Mouse (Mus musculus): ENCODE results near the gene Esrrg. TPM values are rescaled to one million over a fixed set of nuclear protein-coding genes. Genes with fewer than 3 reads are reported as not detected.

Esrrg gene
- polyA plus RNA-seq, 1 experiment from 2014 or later, result 34.2 TPM

DNA sequence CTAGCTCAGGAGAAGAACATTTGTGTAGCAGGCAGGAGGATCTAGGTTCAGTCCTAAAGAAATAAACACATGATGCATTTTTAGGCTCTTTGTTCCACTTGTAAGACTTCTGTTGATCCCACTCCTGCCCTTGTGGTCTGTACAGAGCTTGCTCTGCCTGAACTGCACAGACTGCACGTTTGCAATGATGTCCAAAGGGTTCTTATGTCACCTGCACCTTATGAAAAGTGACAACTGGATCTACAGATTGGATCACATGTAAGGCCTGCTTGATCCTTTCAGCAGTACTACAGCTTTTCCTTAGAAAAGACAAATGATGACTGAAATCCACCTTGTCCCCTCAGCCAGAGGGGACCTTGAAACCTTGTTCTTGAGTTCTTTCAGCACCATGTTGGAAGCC lies 70.7 kb downstream of the Esrrg start:
- H3K9ac ChIP-seq (ENCODE audit: low read depth, low read length), result no peak overlapping the region
- no peaks in the 10 kb centered on the region for H3K36me3 ChIP-seq (ENCODE audit: control insufficient read depth, insufficient read depth, low read length)
- WGBS (ENCODE audit: insufficient replicate concordance), result 69% methylated on average over 1 of the region's 1 CpGs
- H3K9me3 ChIP-seq (replicated peaks; ENCODE audit: control insufficient read depth, low read length), result no peaks in the 10 kb centered on the region
- H3K4me2 ChIP-seq, result no peak overlapping the region
- H3K4me3 ChIP-seq (ENCODE audit: low read depth, low read length), result no peak overlapping the region
- ATAC-seq (replicated peaks; ENCODE audit: insufficient number of reproducible peaks, low FRiP score, low TSS enrichment), result no peak
- 0 out of 2 replicates have a peak, but pooled peaks cover 4% of the 10 kb centered on the region for H3K4me1 ChIP-seq (ENCODE audit: control insufficient read depth, insufficient read depth, low read length)
- no peak overlapping the region for H3K27ac ChIP-seq (ENCODE audit: low read depth, low read length)
- no peaks in the 10 kb centered on the region for H3K27me3 ChIP-seq (ENCODE audit: control insufficient read depth, insufficient read depth, low read length)

DNA sequence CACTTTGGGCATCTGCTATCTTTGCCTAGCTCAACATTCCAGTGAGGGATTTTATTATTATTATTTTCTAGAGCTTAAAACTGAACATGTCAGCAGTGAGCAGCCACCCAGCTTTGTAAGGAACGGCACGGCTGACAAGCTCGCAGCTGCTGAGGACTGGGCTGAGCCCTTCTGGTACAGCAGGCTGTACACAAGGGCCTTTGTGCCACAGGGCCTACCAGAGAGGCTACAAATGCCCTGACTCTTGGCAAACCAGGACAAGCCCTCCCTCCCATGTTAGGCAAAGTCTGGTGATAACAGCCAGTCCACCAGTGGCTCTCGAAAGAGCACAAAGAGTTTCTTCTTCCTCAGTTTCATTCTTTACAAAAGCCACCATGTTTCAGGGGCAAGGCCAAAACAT lies 75.9 kb downstream of the Esrrg start:
- Histone ChIP-seq H3K4me3 (ENCODE audit: low read depth, low read length) (no peak overlapping the region), H3K4me2 (no peak overlapping the region), H3K27ac (ENCODE audit: low read depth, low read length) (no peak overlapping the region), H3K9ac (ENCODE audit: low read depth, low read length) (no peak overlapping the region), H3K27me3 (ENCODE audit: control insufficient read depth, insufficient read depth, low read length) (no peaks in the 10 kb centered on the region), H3K9me3 (replicated peaks; ENCODE audit: control insufficient read depth, low read length) (no peaks in the 10 kb centered on the region), H3K36me3 (ENCODE audit: control insufficient read depth, insufficient read depth, low read length) (no peaks in the 10 kb centered on the region), H3K4me1 (ENCODE audit: control insufficient read depth, insufficient read depth, low read length) (no peaks in the 10 kb centered on the region)
- 70% methylated on average over 4 of the region's 4 CpGs for WGBS (ENCODE audit: insufficient replicate concordance)
- ATAC-seq (replicated peaks; ENCODE audit: insufficient number of reproducible peaks, low FRiP score, low TSS enrichment), result no peak

DNA sequence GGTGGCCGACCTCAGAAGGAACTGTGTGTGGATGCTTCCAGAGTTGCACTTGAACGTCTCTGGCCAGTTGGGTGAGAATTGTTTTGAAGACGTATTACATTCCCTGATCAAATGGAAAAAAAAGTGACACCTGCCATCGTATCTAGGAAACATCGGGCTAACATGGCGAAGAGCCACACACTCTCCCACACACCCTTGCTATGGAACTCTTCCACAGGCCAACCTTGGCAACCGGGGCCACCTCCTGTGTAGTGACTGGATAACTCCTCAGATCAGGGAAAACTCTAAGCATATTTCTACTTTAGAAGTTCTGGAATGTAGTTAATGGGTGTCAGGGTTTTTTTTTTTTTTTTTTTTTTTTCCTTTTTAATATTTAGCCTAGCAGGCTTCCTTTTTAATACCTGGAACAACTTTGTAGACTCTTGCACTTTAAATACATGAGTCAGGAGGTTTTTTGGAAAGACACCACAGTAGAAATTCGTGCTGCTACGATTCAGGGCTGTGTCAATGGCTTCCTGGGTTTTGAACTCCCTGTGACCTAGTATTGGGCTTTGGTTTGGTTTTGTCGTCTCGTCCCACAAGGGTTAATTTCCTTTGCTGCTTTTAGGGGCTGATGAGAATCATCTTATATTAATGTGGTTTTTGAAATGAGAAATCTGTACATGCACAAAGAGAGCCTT lies 83.4 kb downstream of the Esrrg start:
- no peak for ATAC-seq (replicated peaks; ENCODE audit: insufficient number of reproducible peaks, low FRiP score, low TSS enrichment)
- no peak overlapping the region for H3K27ac ChIP-seq (ENCODE audit: low read depth, low read length)
- 82% methylated on average over 11 of the region's 11 CpGs for WGBS (ENCODE audit: insufficient replicate concordance)
- no peak overlapping the region for H3K9ac ChIP-seq (ENCODE audit: low read depth, low read length)
- H3K9me3 ChIP-seq (replicated peaks; ENCODE audit: control insufficient read depth, low read length), result no peaks in the 10 kb centered on the region
- H3K4me3 ChIP-seq (ENCODE audit: low read depth, low read length), result no peak overlapping the region
- H3K27me3 ChIP-seq (ENCODE audit: control insufficient read depth, insufficient read depth, low read length), result no peaks in the 10 kb centered on the region
- H3K36me3 ChIP-seq (ENCODE audit: control insufficient read depth, insufficient read depth, low read length), result no peaks in the 10 kb centered on the region
- peaks cover 4% of the 10 kb centered on the region; the same call in 1 of the 2 replicates for H3K4me1 ChIP-seq (ENCODE audit: control insufficient read depth, insufficient read depth, low read length)
- H3K4me2 ChIP-seq, result no peak overlapping the region

DNA sequence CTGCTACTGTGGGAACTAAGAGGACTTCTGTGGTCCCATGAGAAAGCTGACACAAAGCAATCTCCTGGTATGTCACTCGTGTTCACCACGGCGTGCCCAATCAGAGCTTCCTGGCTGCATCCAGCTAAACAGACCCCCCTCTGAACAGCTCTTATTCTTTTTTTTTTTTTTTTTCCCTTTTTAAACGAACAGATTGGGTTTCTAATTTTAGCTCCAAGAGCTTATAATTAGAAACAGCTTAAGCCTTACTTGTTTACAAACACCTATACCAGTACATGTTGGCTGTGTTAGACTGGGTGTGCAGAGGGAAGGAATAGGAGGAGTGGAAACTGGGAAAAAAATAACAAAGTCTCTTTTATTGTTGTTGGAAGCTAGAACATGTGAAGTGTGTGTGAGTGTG lies 86.3 kb downstream of the Esrrg start:
- H3K36me3 ChIP-seq (ENCODE audit: control insufficient read depth, insufficient read depth, low read length), result no peaks in the 10 kb centered on the region
- WGBS (ENCODE audit: insufficient replicate concordance), result 60% methylated on average over 4 of the region's 4 CpGs
- no peaks in the 10 kb centered on the region for H3K9me3 ChIP-seq (replicated peaks; ENCODE audit: control insufficient read depth, low read length)
- no peak overlapping the region for H3K9ac ChIP-seq (ENCODE audit: low read depth, low read length)
- no peak overlapping the region for H3K4me2 ChIP-seq
- no peaks in the 10 kb centered on the region for H3K27me3 ChIP-seq (ENCODE audit: control insufficient read depth, insufficient read depth, low read length)
- H3K4me1 ChIP-seq (ENCODE audit: control insufficient read depth, insufficient read depth, low read length), result peaks cover 4% of the 10 kb centered on the region; the same call in 1 of the 2 replicates
- ATAC-seq (replicated peaks; ENCODE audit: insufficient number of reproducible peaks, low FRiP score, low TSS enrichment), result no peak
- H3K27ac ChIP-seq (ENCODE audit: low read depth, low read length), result no peak overlapping the region
- no peak overlapping the region for H3K4me3 ChIP-seq (ENCODE audit: low read depth, low read length)

DNA sequence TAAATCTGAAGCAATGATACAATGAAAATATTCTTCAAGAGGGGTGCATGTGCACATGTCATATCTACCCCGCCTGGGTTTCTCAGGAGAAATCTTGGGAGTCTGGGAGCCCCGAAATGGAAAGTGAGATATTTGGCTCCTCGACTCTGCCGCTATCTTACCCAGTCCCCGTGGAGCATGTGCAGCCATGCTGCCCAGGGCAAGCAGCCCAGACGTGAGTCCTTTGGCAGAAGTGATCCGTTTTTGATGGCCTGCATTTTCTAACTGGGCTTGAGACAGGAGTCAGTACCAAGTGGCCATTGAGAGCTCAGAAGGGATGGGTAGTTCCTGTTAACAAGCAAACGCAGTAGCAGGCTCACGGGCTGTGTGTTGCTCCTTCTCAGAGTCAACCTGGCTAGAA lies 89.6 kb downstream of the Esrrg start:
- Histone ChIP-seq H3K9ac (ENCODE audit: low read depth, low read length) (no peak overlapping the region), H3K4me1 (ENCODE audit: control insufficient read depth, insufficient read depth, low read length) (peaks cover 4% of the 10 kb centered on the region; the same call in 1 of the 2 replicates), H3K4me2 (no peak overlapping the region), H3K27me3 (ENCODE audit: control insufficient read depth, insufficient read depth, low read length) (no peaks in the 10 kb centered on the region), H3K9me3 (replicated peaks; ENCODE audit: control insufficient read depth, low read length) (no peaks in the 10 kb centered on the region), H3K36me3 (ENCODE audit: control insufficient read depth, insufficient read depth, low read length) (no peaks in the 10 kb centered on the region), H3K27ac (ENCODE audit: low read depth, low read length) (no peak overlapping the region), H3K4me3 (ENCODE audit: low read depth, low read length) (no peak overlapping the region)
- no peak for ATAC-seq (replicated peaks; ENCODE audit: insufficient number of reproducible peaks, low FRiP score, low TSS enrichment)
- 85% methylated on average over 9 of the region's 9 CpGs for WGBS (ENCODE audit: insufficient replicate concordance)

DNA sequence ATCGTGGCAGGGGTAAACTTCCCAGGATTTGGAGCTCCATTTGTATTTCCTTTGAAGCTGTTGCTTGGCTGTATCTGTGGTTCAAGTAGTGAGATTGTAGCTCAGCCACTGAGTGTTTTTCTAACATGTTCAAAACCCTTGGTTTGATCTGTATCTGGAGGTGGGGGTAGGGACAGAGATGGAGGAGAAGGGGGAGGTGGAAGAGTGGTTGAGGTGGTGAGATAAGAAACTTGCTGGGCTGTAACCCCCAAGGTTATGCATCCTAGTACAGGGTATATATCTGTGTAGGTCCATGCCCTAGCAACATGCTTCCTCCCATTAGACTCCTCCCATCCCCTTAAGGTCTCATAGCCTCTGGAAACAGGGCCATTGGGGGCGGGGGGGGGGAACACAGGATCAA lies 92.4 kb downstream of the Esrrg start:
- 59% methylated on average over 2 of the region's 2 CpGs for WGBS (ENCODE audit: insufficient replicate concordance)
- no peak overlapping the region for H3K27ac ChIP-seq (ENCODE audit: low read depth, low read length)
- H3K4me2 ChIP-seq, result no peak overlapping the region
- H3K36me3 ChIP-seq (ENCODE audit: control insufficient read depth, insufficient read depth, low read length), result no peaks in the 10 kb centered on the region
- H3K4me3 ChIP-seq (ENCODE audit: low read depth, low read length), result no peak overlapping the region
- peaks cover 6% of the 10 kb centered on the region for H3K4me1 ChIP-seq (ENCODE audit: control insufficient read depth, insufficient read depth, low read length)
- no peaks in the 10 kb centered on the region for H3K27me3 ChIP-seq (ENCODE audit: control insufficient read depth, insufficient read depth, low read length)
- H3K9ac ChIP-seq (ENCODE audit: low read depth, low read length), result no peak overlapping the region
- no peak for ATAC-seq (replicated peaks; ENCODE audit: insufficient number of reproducible peaks, low FRiP score, low TSS enrichment)
- H3K9me3 ChIP-seq (replicated peaks; ENCODE audit: control insufficient read depth, low read length), result no peaks in the 10 kb centered on the region

DNA sequence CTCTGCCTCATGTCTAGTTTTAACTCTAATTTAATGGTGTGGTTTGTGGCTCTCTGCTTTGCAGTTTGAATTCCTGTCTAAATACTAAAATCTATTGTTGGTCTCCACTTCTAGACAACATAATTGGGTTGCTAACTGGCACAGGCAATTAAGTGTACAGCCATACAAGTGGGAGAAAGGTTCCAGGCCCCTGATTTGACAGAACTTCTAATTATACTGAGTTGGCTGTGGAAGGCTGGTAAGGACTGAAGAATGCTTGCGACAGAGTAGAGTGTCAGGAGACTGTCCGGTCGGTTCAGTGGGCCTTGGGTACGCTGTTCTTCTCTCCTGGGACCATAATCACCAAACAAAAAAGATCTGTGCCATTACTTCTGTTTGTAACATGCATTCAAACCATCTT lies 96.3 kb downstream of the Esrrg start:
- Histone ChIP-seq H3K9me3 (replicated peaks; ENCODE audit: control insufficient read depth, low read length) (no peaks in the 10 kb centered on the region), H3K9ac (ENCODE audit: low read depth, low read length) (no peak overlapping the region), H3K36me3 (ENCODE audit: control insufficient read depth, insufficient read depth, low read length) (no peaks in the 10 kb centered on the region), H3K27ac (ENCODE audit: low read depth, low read length) (no peak overlapping the region), H3K4me1 (ENCODE audit: control insufficient read depth, insufficient read depth, low read length) (peaks cover 8% of the 10 kb centered on the region), H3K4me2 (no peak overlapping the region), H3K4me3 (ENCODE audit: low read depth, low read length) (no peak overlapping the region), H3K27me3 (ENCODE audit: control insufficient read depth, insufficient read depth, low read length) (no peaks in the 10 kb centered on the region)
- WGBS (ENCODE audit: insufficient replicate concordance), result 77% methylated on average over 4 of the region's 4 CpGs
- no peak for ATAC-seq (replicated peaks; ENCODE audit: insufficient number of reproducible peaks, low FRiP score, low TSS enrichment)

DNA sequence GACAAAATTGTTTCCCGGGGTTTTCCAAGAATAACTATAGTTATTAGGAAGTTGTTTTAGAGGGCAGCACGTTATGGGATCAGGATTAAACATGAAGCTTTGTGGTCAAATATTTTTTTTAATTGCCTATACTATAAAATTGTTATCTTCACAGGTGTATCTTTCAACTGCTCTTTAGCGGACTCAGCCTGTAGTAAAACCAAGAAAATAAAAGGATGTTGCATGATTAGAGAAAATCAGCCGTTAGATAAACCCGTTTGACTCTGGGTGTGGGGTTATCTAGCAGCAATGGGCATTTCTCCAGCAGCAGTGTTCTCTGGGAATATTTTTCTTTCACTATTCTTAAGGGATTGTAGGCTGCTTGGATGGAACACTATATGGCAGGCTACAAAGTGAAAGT lies 96.8 kb downstream of the Esrrg start:
- Histone ChIP-seq H3K27me3 (ENCODE audit: control insufficient read depth, insufficient read depth, low read length) (no peaks in the 10 kb centered on the region), H3K4me1 (ENCODE audit: control insufficient read depth, insufficient read depth, low read length) (peaks cover 8% of the 10 kb centered on the region), H3K4me2 (no peak overlapping the region), H3K36me3 (ENCODE audit: control insufficient read depth, insufficient read depth, low read length) (no peaks in the 10 kb centered on the region), H3K9ac (ENCODE audit: low read depth, low read length) (no peak overlapping the region), H3K9me3 (replicated peaks; ENCODE audit: control insufficient read depth, low read length) (no peaks in the 10 kb centered on the region), H3K27ac (ENCODE audit: low read depth, low read length) (no peak overlapping the region), H3K4me3 (ENCODE audit: low read depth, low read length) (no peak overlapping the region)
- 62% methylated on average over 5 of the region's 5 CpGs for WGBS (ENCODE audit: insufficient replicate concordance)
- ATAC-seq (replicated peaks; ENCODE audit: insufficient number of reproducible peaks, low FRiP score, low TSS enrichment), result no peak

DNA sequence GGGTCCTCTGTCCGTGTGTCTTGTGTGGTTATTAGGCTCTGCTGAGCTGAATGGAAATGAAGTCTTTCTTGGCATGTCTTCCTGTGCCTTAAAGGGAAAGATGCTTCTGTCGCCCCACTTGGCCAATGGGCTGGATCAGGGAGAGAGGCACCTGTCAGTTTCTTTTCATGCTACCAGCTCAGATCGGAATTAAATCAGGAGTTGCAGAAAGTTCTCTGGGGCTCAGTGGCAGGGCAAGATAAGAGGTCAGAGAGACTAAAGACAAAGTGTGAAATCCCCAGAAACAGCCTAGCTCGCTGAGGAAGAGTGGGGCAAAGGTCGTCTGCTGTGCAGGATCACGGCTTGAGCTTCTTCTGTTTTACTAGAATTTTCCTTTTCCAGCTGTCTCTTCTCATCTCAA lies 97.5 kb downstream of the Esrrg start:
- ATAC-seq (replicated peaks; ENCODE audit: insufficient number of reproducible peaks, low FRiP score, low TSS enrichment), result no peak
- no peak overlapping the region for H3K9ac ChIP-seq (ENCODE audit: low read depth, low read length)

More for the DNA sequence above, 97.5 kb downstream of the Esrrg start:
- Histone ChIP-seq H3K9me3 (replicated peaks; ENCODE audit: control insufficient read depth, low read length) (no peaks in the 10 kb centered on the region), H3K4me1 (ENCODE audit: control insufficient read depth, insufficient read depth, low read length) (peaks cover 8% of the 10 kb centered on the region), H3K27me3 (ENCODE audit: control insufficient read depth, insufficient read depth, low read length) (no peaks in the 10 kb centered on the region), H3K27ac (ENCODE audit: low read depth, low read length) (no peak overlapping the region), H3K4me2 (no peak overlapping the region), H3K36me3 (ENCODE audit: control insufficient read depth, insufficient read depth, low read length) (no peaks in the 10 kb centered on the region), H3K4me3 (ENCODE audit: low read depth, low read length) (no peak overlapping the region)
- WGBS (ENCODE audit: insufficient replicate concordance), result 29% methylated on average over 6 of the region's 6 CpGs

Measured in heart, embryonic 11.5 days (tissue).